Mouse (Mus musculus): ENCODE results near the gene Plac8.

DNA sequence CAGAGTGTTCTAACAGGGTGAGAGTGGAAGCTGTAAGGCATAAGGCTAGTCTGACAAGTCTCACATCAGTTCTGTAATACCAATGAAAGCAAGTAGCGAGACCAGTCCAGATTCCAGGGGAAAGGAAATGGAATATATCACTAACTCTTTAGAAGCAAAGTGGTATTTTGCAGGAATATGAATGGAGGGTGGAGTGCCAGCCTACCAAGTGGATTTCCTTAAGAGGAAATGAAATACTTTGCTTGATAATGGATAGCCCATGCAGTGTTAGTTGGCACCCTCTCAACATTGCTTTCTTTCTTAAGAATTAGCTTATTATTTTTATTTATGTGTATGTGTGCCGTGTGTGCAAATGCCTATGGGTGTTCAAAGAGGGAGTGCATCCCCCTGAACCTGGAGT, 51.8 kb downstream of the Plac8 start:
- TF ChIP-seq CTCF (IDR thresholded peaks at IDR 0.05; ENCODE audit: insufficient read depth, low read depth, low read length) (no peak), POLR2A (IDR thresholded peaks at IDR 0.05; ENCODE audit: insufficient read depth, low read depth, low read length) (no peak)
